Mouse (Mus musculus) left cerebral cortex, postnatal 25 days (tissue): ENCODE measurements around the gene Tmem234. TPM values are rescaled to one million over a fixed set of nuclear protein-coding genes. Genes with fewer than 3 reads are reported as not detected.

Source experiments
- DNase-seq, 2 experiments: peaks; one replicate each; pipeline ENCODE4 v3.0.0; 2022; ENCODE audit warnings: low spot score in 2 of 2, mixed read lengths in 1 of 2
- intact Hi-C: fragments of 180-260 bp; cut with DNase I; formaldehyde crosslinking; loops from one replicate; pipeline ENCODE4 v1.15.1; 2025
- microRNA-seq, 2 experiments: library from miRNA; unstranded; fragments of <30 nt; microRNA quantifications; one replicate each; pipeline ENCODE4 v1.2.0; 2022
- total RNA-seq, 2 experiments: library from RNA; stranded (reverse); gene quantifications; 2 replicates each; pipeline ENCODE4 v1.2.3; 2021

The Tmem234 gene
- total RNA-seq, 2 experiments from 2014 or later, result 96.6 to 96.8 TPM

DNA sequence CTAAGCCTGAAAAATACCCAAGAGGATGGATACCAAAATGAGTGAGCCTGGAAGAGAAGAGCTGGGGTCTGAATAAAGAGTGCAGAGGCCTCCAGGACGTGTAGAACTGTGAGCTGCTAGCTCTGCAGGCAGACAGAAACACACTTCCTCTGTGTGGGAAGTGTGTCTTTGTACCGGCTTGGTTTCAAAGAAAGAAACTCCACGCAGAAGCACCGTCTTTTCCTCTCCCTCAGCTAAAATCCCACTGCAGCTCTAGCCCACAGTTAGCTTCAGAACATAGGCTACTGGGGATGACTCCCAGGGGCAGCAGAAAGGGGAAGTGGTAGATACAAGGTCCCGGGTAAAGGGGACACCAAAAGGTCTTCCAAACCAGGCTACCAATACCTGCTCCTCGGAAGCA lies 44.7 kb downstream of the Tmem234 start:
- DNase-seq, result peak in 1 of 2 experiments; percentile 59
- intact Hi-C loops, result no loop called here

DNA sequence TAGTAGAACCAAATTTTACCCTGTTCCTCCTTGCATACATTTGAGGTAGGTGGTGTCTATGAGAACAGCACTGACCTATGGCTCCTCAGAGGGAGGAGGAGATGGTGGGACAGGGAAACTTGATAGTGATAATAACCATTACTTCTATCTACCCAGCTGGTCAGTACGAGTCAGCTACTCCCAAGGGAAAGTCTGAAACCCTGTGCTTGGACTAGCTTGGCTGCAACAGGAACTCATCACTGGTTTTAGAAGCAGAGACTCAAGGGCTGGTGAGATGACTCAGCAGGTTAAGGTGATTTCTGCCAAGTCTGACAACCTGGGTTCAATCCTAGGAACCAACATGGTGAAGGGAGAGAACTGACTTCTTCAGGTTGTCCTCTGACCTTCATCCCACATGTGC lies 48.2 kb downstream of the Tmem234 start:
- intact Hi-C loops, result no loop called here

DNA sequence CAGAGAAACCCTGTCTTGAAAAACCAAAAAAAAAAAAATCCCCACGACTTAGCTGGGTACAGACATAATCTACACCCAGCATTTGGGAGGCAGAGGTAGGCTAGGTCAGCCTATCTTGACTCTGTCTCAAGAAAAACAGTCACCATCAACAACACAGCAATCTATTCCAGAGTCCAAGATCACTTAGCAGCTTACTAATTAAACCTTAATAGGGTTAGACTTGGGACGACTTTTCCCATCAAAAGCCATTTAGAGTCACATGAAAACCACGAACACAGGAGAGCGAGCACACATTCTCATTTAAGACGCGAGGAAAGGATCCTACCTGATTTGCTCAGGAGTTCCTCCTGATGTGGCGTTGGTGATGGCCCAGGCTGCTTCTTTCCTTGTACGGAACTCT lies 49.9 kb downstream of the Tmem234 start:
- intact Hi-C loops, result no loop called here
- DNase-seq, result no peak

More for the DNA sequence above, 48.2 kb downstream of the Tmem234 start:
- DNase-seq, result no peak

DNA sequence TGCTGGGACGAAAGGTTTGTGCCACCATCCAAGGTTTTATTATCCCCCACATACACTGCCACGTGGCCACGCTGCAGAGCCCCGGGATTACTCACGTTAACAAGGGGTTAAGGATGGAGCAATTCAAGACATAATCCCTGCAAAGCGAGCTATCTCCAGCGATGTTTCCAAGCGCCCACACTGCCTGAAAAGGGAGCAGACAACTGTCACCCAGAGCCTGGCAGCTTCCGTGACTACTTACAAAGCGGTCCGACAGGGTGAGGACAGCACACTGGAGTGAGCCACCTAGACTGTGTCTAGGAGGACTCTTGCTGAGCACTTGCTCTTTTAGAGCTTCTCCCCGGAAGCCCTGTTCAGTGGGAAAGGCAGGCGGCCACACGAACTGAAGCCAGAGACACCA lies 54.3 kb downstream of the Tmem234 start:
- peak in 1 of 2 experiments; percentile 60 for DNase-seq
- intact Hi-C loops, result no loop called here

DNA sequence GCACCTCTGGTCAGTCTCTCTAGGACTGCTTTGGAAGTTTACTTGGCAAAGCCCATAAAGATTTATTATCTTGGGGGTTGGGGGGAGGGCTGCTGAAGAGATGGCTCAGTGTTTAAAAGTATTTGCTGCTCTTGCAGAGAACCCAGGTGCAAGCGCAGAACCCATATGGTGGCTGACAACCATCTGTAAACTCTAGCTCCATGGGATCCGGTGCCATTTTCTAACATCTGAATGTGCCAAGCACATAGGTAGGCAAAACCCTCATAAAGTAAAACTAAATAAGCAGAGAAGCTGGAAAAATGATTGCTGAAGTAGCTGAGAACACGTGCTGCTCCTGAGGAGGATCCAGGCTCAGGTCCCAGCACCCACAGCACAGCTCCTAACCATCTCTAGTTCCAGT lies 61.1 kb downstream of the Tmem234 start:
- intact Hi-C loops, result no loop called here
- no peak for DNase-seq

DNA sequence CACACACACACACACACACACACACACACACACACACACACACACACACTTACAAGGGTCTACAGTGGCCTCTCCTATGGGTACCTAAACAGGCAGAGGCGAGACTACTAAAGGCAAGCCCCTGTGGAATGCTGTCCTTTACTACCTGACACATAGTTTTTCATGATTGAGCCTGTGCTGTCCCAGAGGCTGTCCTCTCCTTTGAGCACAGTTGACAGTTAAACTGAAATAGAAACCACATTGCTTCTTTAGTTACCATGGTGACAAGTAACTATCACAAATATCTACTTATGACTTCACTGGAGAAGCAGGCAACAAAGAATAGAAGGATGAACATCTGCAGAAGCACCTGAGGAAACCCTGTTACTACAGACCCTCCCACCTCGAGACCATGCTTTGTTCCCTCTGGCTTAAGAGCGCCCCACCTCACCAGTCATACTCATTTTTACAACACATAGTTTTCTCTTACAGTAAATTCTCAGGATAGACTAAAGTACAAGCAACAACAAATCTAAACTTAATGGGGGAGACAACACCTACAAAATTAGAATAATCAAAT lies 61.9 kb downstream of the Tmem234 start:
- DNase-seq, result no peak
- intact Hi-C loops, result no loop called here

DNA sequence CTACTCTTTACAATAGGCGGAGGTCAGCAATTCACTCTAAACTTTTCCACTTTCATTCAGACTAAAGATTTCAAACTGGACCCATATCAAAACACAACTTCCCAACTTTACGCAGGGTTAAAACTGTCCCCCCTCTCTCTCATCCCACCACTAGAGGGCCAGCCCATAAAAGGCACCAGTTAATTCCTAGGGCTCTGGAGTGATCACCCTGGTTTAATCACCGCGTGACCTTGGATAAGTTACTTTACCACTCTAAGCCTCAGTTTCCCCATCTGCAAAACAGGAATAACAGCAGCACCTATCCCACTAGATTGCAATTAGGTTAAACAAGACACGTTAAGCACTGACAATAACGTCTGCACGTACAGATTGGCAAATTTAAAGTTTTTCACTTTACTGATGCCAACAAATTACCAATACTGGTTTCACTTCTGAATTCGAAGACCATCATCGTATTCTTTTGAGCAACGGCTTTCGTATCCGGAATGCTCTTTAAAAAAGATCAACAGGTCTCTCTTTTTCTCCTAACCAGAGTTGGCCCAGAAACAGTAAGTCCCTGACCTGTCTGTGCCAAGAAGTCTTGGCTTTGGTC lies 71.1 kb downstream of the Tmem234 start:
- peak; percentile 37 to 53 for DNase-seq
- intact Hi-C loops, result loop anchor here (1.0 kb wide), 1 partner anchor 25 kb away; the partner anchor contains the start of gene Tmem39b

DNA sequence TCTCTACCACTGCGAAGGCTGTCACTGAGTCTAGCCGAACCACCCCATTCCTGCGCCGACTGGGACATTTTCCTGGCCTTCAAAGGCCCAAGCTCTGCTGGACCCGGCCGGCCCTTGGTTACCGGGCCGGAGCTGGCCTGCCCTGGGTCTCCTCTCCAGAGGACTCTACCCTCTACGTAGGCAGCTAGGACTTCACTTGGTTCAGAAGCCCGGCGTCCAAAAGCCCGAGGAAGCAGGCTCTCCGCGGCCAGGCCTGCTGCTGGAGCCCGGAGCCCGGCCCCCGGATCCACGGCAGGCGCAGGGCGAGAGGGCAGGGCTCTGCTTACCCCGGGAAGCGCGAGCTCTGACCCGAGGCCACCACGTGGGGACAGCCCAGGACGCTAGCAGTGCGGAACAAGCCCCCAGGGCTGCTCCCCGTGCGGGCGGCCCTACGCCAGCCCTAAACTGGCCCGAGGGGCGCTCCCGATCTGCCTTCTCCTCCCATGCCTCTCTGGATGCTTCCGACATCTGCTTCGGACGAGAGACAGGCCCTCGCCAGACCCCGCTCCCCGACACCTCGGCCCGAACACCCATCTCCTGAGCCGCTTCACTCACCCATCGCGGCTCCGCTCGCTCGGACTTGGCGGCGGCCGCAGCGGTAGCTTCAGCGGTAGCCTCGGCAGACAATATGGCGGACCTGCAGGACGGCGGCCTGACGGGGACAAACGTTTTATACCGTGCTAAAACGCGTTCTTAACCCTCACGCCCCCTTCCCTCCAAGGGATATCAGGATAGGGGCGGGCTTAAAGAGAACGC lies 71.8 kb downstream of the Tmem234 start, which contains the start of gene Kpna6:
Gene Kpna6 (minus strand): TSS at position 685 of the 795 bp plus-strand sequence.
- peak; percentile 93 for DNase-seq
- intact Hi-C loops, result loop anchor here (1.0 kb wide), 1 partner anchor 24 kb away; the partner anchor contains the start of gene Tmem39b

DNA sequence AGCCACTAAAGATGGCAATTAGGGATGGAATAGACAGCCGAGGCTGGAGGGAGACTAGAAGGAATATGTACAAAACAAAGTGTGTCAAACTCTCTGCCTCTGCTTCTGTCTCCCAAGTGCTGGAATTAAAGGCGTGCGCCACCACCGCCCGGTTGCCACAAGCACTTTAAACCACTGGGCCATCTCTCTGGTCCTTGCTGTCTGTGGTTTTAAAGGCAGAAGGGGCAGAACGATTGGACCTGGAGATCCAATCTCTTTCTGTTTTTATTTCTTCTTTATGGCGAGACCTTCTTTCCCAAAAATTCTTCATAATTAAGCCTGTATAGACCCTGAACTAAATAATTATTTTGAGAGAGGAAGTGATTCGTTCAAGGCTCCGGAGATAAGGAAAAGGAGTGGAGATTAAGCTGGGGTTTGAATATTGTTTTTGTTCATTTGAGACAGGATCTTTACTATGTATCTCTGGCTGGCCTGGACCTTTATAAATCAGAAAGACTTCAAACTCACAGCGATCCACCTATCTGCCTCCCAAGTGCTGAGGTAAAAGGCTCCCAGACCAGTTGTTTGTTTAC lies 72.5 kb downstream of the Tmem234 start:
- intact Hi-C loops, result loop anchor here (1.0 kb wide), 1 partner anchor 23 kb away; the partner anchor contains the start of gene Tmem39b
- no peak for DNase-seq

Small RNAs within 50 kb of the gene (microRNA-seq; reads per million reads assigned to microRNA genes)
- 0 reads per million in 2 experiments for gene Mir8119

Other genes with a start within 250 kb of the Tmem234 start
- gene Zbtb8a, start 222.6 kb upstream of the Tmem234 start, total RNA-seq, result 1 to 10 TPM; 5.8 to 5.9 TPM
- gene Zbtb8b, start 159.8 kb upstream of the Tmem234 start, total RNA-seq, result 1 to 10 TPM; 4.5 to 4.6 TPM
- 10 to 100 TPM; 51.7 to 58.8 TPM for gene Bsdc1, start 139.1 kb upstream of the Tmem234 start, total RNA-seq
- under 1 TPM; 0.25 to 0.37 TPM for gene Tssk3, start 109.6 kb upstream of the Tmem234 start, total RNA-seq
- gene Fam229a, start 109.5 kb upstream of the Tmem234 start, total RNA-seq, result not detected
- gene Marcksl1, start 87.1 kb upstream of the Tmem234 start, total RNA-seq, result 100 to 1,000 TPM; 196 to 227 TPM
- 10 to 100 TPM; 28.5 to 31.6 TPM for gene Hdac1, start 58.0 kb upstream of the Tmem234 start, total RNA-seq
- gene Lck, start 27.0 kb upstream of the Tmem234 start, total RNA-seq, result 1 to 10 TPM; 2.5 to 2.7 TPM
- under 1 TPM in 1 of 2 experiments, not detected in 1; 0.50 TPM for gene Fam167b, start 22.1 kb upstream of the Tmem234 start, total RNA-seq
- 100 to 1,000 TPM; 133 to 136 TPM for gene Eif3i, start within 50 bp of the Tmem234 start, total RNA-seq
- gene Dcdc2b, start 13.6 kb downstream of the Tmem234 start, total RNA-seq, result 1 to 10 TPM; 4.3 to 4.7 TPM
- gene Iqcc, start 18.4 kb downstream of the Tmem234 start, total RNA-seq, result 10 to 100 TPM; 29.8 to 37.0 TPM
- 10 to 100 TPM; 66.5 to 67.5 TPM for gene Ccdc28b, start 23.3 kb downstream of the Tmem234 start, total RNA-seq
- gene Txlna, start 40.4 kb downstream of the Tmem234 start, total RNA-seq, result 10 to 100 TPM; 41.2 to 43.4 TPM
- 100 to 1,000 TPM in 1 of 2 experiments, 10 to 100 TPM in 1; 86.5 to 106 TPM for gene Kpna6, start 72.1 kb downstream of the Tmem234 start, total RNA-seq
- 10 to 100 TPM; 13.0 to 13.4 TPM for gene Tmem39b, start 96.2 kb downstream of the Tmem234 start, total RNA-seq
- gene Khdrbs1, start 141.6 kb downstream of the Tmem234 start, total RNA-seq, result 10 to 100 TPM; 87.6 to 88.7 TPM
- 100 to 1,000 TPM; 115 to 138 TPM for gene Ptp4a2, start 210.6 kb downstream of the Tmem234 start, total RNA-seq